Mouse (Mus musculus) thymus, postnatal 25 days (tissue): Measurements from ENCODE around the gene Ankub1.

Source experiments
- DNase-seq: peaks from one replicate; pipeline ENCODE4 v3.0.0; 2022

Gene Ankub1

DNA sequence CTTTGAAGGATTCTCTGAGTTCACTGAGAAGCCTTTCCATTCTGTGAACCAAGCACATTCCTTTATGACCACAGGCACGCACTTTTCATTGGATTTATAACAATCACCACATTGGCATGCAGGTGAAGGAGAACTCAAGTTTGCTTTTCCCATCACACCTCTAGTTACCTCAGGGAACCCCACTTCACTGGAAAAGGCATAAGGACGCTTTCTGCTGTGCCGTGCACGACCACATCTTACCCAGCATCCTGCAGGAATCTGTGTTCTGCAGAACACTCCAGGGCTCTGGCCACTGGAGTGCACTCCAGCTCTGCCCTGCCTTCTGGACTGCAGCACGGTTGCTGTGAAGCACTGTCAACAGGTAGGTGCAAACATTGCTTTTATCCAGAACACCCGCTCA, 55.0 kb downstream of the Ankub1 start:
- DNase-seq = no peak

GRCm38 (mm10) chr3:57634763-57635487, 57.7 kb downstream of the Ankub1 start:
- DNase-seq = no peak

DNA sequence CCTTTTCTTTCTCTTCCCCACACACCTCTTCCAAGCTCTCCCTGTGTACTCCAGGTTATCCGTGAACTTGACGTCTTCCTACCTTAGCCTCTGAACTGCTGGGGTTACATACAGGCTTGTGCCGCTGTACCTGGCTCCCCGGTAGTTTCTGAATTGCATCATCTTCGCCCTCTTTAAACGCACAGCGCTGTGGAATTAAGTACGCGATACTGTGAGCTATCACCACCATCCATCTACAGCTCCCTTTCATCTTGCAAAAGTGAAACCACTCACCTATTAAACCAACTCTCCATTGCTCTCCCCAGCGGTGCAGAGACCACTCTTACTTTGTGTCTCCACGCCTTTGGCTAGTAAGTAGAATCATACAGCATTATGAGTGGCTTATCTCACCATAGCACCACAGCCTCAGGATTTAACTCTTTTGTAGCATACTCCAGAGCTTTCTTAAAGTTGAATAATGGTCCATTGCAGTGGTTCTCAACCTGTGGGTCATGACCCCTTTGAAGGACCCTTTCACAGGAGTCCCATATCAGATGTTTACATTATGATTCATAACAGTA, 65.6 kb downstream of the Ankub1 start:
- DNase-seq = no peak

DNA sequence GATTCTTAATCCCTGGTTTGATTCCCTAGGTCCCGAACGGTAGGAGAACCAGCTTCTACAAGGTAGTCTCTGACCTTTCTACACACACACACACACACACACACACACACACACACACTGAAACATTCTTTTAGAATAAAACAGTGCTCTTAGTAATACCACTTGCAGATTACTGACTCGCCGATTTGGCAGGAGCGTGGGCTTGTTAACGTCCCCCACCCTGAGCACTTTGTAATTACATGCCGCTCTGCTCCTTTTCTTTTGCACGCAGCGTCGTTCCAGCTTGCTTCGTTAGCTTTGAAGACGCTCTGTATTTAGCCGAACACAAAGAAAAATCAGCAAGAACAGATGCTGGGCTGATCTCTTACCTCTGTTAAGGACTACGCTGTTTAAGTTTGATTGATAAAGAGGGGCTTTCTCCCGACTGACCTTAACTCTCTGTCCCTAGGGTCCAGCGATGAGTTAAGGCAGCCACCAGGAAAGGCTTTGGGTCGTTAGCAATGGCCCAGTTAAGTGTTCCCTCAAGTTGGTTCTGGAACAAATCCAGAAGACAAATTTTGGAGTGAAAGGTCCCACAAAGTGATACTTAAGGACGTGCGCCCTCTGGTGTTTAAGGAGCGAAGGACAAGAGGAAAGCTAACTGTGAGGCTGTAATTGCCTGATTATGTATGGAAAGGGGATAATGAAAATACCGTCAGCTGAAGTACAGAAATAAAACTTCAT, 67.2 kb downstream of the Ankub1 start:
- DNase-seq = peak; percentile 31

- DNase-seq = no peak
These were observed 72.9 kb downstream of the Ankub1 start for GRCm38 (mm10) chr3:57619718-57620117.

GRCm38 (mm10) chr3:57615652-57616051, 76.9 kb downstream of the Ankub1 start:
- no peak for DNase-seq

- no peak for DNase-seq
These were observed 80.1 kb downstream of the Ankub1 start for GRCm38 (mm10) chr3:57612430-57612997.

DNA sequence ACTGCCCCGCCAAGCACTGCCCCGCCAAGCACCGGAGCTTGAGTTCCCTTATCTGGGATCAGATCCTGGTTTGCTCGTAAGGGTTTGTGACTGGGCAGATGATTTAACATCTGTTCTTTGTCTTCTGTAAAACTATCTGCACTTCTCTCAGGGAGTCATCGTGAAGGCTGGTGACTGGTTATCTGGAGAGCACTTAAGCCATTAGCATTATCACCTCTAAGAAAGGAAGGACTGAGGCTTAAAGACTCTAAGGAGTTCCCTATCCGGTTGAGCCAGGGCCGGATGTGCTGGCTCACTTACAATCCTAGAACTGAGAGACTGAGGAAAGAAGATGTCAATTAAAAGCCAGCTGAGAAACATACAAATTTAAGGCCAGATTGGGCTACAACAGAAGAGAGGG, 80.8 kb downstream of the Ankub1 start:
- DNase-seq = no peak
